Mouse (Mus musculus): ENCODE results near the gene Foxl1. TPM values are rescaled to one million over a fixed set of nuclear protein-coding genes. Genes with fewer than 3 reads are reported as not detected.

Gene Foxl1
- under 1 TPM in 1 of 2 experiments, not detected in 1; 0.16 TPM for total RNA-seq (2021)
- long read RNA-seq, experiment 1, result 0 reads
- long read RNA-seq, experiment 2, result 0 reads

DNA sequence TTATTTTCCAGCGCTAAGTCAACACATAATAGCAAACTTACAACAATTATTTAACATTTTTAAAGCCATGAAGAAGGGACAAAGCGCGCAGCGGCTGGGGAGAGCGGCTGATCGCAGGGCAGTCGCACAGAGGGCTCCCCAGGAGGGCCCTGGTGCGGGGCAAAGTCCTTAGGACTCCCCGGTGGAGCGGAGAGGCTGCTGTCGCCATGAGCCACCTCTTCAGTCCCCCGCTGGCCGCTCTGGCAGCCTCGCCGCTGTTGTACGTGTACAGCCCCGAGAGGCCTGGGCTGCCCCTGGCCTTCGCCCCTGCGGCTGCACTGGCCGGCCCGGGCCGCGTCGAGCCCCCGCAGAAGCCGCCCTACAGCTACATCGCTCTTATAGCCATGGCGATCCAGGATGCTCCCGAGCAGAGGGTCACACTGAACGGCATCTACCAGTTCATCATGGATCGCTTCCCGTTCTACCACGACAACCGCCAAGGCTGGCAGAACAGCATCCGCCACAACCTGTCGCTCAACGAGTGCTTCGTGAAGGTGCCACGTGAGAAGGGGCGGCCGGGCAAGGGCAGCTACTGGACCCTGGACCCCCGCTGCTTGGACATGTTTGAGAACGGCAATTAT, at the start of gene Foxl1:
Gene Foxl1 (plus strand): TSS at position 185 of the 620 bp plus-strand sequence.
- no peak for DNase-seq (ENCODE audit: low spot score in 2 of 2)

DNA sequence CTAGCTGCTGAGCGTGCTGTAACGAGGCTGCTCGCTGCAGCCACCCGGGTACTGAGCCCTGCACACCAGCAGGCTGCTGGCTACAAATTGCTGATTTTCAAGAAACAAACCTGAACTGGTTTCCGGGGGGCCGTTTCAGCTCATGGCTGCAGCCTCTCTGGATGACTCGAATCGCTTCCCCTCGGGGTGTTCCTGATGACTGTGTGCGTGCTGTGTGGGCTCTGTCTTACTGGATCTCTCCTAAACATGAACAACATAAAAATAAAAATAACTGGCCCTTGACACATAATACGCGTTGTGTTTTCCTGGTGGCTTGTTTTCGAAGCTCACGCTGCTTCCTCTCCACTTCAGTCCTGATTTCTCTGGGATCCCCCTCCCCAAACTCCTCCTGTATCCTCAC, 49.0 kb upstream of the Foxl1 start:
- no peak for DNase-seq (ENCODE audit: low spot score in 2 of 2)

DNA sequence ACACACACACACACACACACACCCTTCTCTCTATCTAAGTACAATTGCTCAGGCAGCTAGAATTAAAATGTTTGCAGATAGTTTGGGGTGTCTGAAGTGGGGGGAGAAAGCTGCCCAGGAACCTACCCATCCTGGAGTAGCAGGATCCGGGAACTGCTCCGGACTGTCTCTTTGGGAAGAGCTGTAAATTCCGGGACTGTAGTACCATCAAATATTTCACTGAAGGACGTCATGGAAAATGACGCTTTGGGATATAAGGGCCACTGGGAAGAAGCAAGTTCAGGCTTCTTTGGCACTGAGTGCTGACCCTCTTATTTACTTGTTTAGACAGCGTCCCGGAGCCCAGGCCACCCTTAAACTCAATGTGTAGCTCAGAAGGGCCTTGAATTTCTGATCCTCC, 48.5 kb upstream of the Foxl1 start:
- DNase-seq (ENCODE audit: low spot score in 2 of 2), result no peak

DNA sequence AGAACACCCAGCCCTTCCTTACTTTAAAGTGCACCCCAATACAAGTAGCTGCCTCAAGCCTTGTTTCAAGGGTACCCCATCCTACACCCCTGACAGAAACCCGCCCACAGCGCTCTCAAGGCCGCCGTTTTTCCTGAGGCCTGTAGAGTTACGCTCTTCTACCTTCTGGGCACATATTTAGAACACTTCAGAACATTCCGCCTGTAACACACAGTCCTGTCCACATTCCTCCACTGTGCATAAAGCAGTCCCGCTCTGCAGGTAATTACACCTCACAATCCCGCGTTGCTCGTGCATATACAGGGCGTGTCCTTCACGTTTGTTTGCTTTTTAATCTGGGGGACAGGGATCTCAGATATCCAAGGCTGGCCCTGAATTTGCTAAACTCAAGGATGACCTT, 47.8 kb upstream of the Foxl1 start:
- no peak for DNase-seq (ENCODE audit: low spot score in 2 of 2)

DNA sequence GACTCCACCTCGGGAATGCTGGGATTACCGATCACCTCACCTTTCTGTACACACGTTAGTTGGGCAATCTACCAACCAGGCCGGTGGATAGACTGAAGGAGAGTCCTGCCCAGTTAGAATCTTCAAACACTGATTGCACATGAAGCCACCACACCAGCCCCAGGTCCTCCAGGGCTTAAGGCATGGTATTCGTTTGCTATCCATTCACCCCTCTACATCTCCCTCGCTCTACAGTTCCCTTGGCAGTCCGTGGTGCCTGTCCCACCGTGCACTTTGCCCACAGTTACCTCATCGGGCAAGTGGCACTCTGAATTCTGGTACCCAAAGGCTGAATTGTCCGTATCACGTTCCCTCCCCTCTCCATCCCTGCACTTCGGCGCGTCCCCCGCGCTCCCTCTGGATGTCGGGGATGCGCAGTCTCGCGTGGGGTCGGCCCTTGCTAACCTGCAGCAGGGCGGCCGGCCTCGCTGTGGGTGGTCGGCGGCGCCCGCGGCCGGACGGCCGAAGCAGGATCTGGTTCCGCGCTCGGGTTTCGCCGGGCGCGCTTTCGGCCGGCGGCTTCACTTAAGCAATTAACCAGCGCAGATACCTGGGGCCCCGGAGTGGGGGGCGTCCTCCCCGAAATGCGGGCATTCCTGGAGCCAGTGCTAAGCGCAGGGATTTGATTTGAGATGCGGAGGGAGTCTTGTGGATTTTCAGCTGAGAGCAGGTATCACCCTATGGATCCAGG, 47.2 kb upstream of the Foxl1 start:
- DNase-seq (ENCODE audit: low spot score in 2 of 2), result no peak

DNA sequence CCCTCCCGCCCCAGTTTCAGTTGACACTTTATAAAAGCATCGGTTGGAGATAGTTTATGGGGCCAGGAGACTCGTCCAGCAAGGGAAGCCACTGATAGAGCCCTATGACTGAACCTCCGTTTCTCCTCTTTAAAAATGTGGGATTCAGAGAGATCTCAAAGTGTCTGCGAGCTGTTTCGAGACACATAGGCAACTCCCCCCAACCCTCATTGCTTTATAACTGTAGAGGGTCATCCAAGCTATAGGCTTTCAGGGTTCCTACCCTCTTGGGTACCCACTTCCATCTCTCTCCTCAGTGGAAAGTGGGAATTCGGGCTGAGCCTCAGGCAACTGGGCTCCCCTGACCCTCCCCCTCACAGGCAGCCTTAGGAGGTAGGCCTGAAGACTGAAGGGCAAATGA, 46.3 kb upstream of the Foxl1 start:
- DNase-seq (ENCODE audit: low spot score in 2 of 2), result no peak

DNA sequence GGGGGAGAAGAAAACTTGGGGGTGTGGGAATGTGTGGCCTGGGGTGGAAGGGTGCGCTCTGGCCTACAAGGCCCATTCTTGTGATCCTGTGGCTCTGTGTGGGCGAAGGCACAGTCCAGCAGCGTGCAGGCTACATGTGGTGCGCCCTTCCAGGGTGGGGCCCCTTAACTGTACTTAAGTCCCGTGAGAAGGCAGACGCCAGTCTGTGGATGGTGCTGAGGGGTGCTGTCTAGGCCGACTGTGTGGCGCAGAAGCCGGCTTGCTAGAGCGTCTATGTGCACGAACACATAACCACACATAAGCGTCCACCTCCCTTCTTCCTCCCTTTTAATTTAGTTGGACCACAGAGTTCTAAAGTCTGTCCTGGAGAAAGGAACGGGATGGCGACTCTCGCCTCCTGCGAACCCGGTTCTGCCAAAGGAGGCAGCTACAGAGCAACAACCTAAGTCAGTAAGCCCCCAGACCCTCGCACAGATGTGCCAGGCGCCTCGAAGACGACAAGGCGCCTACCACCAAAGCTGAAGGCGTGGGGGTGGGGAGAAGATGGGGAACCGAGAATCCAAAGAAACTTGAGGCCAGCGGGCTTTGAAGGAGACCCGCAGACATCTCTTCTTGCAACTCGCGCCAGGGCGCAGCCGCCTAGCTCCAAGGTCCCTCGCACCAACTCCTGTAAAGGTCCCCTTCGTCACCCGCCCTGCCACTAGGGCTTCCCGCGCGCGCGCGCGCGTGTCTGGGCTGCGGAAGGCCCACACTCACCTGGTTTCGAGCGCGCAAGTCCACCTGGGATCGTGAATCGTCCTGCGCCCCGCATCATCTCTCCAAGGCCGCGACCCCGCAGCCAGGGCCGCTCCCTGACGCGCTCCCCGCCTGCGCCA, 45.3 kb upstream of the Foxl1 start:
- no peak for DNase-seq (ENCODE audit: low spot score in 2 of 2)

DNA sequence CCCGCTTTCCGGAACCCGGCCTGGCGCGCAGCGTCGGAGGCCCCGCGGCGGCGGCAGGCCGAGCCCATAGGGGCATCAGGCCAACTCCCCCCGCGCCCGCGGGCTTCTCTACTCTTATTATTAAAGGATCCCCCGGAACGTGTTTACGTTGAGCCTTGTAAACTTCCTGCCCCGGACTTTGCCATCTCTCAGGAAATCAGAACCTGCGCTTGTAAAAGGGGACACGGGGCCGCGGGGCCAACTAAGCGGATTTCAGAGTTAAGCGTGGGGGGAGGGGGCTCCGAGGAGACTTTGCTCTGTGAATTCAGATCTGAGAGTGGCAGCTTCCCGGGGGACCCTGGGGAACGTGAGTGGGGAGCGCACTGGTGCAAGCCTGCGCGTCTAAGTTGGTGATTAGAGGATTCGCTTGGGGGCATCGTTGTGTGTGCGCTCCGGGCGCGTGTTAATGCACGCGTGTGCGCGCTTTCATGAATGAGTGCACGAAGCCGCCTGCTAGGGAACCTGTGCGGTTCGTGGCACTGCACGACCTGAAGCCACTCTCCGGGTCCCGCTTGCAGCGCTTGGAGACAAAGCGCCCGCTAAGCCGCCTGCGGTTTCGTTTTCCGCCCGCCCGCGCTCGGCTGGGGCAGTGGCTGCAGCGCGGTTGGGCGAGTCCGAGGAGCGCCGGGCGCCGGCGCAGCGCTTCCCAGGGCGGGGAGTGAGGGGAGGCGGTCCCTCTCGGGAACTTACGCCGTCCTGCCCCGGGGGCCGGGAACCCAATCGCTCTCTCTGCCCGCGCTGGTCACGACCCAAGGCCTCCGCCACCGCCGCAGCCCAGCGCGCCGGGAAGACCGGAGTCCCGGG, 44.4 kb upstream of the Foxl1 start:
- DNase-seq (ENCODE audit: low spot score in 2 of 2), result peak; percentile 25 to 31

DNA sequence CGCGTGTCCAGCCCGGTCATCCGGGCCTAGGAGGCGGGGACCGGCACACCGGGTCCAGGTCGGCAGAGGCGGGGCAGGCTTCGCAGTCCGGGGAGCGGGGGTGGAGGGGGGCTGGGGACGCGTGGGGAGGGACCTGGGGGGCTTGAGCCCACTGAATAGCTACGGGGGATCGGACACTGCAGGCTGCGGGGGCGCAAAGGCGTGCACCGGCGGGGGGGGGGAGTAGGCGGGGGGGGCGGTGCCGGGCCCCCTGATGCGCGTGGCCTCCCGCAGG, 43.9 kb upstream of the Foxl1 start:
- DNase-seq (ENCODE audit: low spot score in 2 of 2), result no peak

DNA sequence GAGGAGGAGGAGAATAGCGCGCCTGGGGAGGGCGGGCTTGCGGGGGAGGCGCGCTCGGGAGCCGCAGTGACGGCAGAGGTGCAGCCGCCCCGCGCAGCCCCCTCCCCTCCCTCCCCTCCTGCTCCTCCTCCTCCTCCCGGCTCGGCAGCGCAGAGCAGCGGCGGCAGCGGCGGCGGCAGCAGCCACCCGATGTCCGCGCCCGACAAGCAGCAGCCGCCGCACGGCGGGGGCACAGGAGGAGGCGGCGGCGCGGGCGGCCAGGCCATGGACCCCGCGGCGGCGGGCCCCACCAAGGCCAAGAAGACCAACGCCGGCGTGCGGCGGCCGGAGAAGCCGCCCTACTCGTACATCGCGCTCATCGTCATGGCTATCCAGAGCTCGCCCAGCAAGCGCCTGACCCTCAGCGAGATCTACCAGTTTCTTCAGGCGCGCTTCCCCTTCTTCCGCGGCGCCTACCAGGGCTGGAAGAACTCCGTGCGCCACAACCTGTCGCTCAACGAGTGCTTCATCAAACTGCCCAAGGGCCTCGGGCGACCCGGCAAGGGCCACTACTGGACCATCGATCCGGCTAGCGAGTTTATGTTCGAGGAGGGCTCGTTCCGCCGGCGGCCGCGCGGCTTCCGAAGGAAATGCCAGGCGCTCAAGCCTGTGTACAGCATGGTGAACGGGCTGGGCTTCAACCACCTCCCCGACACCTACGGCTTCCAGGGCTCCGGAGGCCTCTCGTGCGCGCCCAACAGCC, 43.4 kb upstream of the Foxl1 start, which contains the start of gene Foxf1:
Gene Foxf1 (plus strand): TSS at position 177 of the 742 bp plus-strand sequence.
- no peak for DNase-seq (ENCODE audit: low spot score in 2 of 2)

DNA sequence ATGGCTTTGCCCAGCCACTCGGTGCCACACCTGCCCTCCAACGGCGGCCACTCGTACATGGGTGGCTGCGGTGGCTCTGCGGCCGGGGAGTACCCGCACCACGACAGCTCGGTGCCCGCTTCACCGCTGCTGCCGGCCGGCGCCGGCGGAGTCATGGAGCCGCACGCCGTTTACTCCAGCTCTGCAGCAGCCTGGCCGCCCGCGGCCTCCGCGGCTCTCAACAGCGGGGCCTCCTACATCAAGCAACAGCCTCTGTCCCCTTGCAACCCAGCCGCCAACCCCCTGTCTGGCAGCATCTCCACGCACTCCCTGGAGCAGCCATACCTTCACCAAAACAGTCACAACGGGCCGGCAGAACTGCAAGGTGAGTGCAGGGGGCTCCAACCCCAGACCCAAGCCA, 42.7 kb upstream of the Foxl1 start:
- DNase-seq (ENCODE audit: low spot score in 2 of 2), result no peak

DNA sequence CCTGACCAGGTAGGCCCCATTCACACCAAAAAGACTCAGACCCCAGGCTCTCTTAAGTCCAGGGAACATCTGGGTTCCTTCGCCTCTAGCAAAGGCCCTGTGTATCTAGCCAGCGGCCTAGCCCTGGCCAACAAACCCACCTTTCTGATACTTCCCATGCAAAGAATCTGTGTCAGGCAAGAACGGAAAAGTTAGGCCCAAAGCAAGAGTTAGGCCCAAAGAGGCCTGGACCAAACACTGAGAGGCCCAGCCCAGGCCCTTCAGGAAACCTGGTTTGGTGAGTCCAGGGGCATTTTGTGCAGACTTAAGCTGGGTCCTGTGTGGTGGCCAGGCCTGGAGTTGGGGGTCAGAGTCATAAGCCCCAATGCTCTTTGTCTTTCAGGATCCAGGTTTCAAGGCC, 42.2 kb upstream of the Foxl1 start:
- no peak for DNase-seq (ENCODE audit: low spot score in 2 of 2)

DNA sequence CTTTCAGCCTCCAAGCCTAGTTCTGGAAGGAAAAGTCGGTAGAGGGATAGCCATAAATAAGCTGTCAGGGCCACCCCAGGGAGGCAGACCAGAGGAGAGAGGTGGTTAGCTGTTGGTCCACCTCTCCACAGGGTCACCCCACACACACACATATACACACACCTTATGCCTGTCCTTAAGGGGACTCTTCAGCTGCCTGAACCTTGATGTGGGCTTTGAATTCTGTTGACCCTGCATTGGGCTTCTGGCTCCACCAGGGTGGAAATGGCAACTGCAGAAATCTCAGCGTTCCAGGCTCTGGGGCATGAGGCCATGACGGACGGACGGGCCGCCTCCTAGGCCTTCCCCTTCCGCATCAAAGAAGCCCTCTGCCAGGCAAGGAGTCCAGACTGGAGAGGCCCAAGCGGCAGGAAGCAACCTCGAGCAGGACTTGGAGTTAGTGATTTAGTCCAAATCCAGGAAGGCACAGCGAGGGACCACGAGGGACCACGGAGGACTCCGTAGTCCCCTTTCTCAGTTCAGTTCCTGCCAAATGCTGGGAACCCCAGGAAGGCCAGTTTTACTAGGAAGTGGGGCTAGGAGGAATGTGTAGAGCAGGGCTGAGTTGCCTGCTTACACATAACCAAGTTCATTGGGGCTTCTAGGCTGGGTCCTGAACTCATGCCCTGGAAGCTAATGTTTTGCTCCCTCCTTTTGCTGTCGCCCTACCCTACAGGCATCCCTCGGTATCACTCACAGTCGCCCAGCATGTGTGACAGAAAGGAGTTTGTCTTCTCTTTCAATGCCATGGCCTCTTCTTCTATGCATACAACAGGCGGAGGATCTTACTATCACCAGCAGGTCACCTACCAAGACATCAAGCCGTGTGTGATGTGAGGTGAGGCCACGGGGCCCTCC, 41.5 kb upstream of the Foxl1 start:
- no peak for DNase-seq (ENCODE audit: low spot score in 2 of 2)

DNA sequence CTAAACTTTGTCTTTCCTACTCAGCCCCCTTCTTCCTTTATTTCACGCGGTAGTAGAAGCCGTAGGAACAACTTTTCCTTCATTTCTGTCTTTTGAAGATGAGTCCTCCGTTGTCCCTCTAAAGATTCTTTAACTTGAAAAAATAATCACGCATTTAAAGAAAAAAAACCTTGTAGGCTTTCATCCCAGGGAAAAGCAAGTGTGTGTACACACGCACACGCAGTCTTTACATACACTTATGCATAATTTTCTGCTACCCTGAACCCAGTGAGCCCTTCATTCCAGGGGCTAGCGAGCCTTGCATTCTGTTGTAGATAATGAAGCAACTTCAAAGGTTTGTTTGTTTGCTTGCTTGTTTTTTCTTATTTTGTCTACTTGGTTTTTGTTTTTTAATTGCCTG, 39.5 kb upstream of the Foxl1 start:
- DNase-seq (ENCODE audit: low spot score in 2 of 2), result no peak

DNA sequence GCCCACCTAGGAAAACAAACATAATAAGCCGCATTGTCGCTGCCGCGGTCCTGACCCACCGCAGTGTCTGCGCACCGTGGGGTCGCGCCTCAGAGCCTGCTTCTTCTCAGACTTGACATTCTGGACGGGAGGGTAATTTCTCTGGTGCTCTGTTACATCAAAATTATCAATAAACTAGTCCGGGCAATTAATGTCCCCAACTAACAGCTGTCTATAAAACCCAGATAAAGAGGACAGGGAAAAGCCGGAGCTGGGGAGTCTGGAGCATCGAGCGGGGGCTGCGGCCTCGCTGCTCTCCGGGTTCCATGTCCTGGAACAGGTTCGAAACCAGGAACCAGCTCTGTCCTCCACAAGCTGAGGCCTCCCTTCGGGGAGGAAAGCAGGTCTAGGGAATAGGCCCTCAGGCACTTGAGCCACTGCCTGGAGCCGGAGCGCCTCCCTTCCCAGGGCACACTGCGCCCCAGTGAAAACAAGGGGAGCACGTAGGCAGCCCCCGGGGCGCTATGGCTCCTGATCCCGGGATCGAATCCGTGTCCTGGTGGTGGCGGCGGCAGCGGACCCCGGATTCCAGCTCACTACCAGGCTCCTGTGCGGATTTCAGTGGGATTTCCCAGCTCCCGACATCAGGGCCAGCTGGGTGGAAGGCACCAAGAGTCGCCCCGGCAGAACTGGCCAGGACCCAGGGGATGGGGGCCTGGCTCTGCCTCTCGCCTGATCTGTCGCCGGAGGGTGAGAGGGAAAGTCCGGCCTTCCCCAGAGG, 38.7 kb upstream of the Foxl1 start:
- DNase-seq (ENCODE audit: low spot score in 2 of 2), result no peak

DNA sequence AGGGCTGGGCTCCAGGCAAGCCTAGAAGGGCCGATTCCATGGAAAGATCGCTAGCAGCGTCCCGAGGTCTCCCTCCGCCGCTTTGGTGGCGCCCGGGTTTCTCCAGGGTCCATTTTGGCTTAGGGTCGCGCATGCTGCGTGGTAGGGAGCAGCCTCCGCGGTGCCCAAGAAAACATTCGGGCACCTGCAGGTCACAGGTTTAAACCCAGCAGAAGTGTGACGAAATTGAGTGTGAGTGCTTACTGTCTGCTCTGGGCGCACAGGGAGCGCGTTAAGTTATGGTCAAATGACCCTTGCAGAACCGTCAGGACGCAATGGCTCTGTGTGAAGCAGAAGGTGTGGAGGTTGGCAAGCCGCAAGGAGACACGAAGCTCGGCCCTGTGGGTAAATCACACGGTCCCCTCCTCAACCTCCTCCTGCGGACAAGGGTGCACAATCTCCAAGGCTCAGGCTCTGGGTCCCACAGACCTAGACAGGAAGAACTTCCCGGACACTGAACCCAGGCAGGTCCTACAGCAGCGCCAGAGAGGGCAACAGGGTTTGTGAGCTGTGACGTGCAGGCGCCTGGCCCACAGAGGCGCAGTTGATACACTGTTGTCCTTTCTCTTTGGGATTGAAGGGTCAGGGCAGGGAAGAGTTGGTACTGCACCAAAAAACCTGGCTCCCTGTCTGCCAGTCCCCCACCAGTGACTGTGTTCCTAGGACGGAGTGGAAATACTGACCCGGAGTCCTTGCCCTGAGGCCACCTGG, 37.9 kb upstream of the Foxl1 start:
- no peak for DNase-seq (ENCODE audit: low spot score in 2 of 2)

DNA sequence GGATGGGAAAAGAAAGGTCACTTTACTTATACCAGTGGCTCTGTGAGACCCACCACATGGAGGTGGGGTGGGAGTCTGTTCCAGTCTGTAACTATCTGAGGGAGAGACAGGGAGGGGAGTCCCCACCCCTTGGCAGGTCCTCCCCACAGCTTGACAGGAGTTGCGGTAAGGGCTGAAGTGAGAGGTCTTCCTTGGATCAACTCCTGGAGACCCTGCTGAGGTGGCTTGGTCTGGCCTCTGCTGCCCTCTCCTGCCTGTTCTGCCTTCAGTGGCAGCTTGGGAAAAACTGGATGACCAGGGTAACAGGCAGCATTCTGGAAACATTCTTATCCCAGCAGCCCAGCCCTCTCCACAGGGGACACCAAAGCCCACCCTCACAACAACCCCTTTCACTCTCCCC, 37.0 kb upstream of the Foxl1 start:
- no peak for DNase-seq (ENCODE audit: low spot score in 2 of 2)

DNA sequence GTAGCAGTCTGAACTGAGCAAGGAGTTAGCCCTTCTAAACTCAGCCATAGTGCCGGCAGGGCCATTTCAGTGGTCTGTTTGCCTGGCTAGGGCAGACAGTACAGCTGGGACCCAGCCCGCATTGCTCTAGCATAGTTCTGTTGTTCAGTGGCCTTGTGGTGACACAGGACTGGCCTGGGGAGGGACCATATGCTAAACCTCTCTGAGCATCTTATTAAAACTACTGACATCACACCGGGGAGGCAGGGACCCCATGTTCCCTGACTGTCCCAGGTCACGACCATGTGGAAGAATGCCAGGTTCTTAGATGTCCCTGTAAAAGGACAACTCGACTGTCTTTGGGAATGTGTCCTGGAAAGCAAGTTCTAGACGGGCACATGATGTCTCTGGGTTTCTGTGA, 35.6 kb upstream of the Foxl1 start:
- DNase-seq (ENCODE audit: low spot score in 2 of 2), result no peak

Data from left cerebral cortex, adult 18-20 months (tissue).